In genomic region chr8:94010101-94010705, GRCm38 (mm10) we compare ENCODE assay signal across 9 mouse cellular contexts. TPM values are rescaled to one million over a fixed set of nuclear protein-coding genes. Genes with fewer than 3 reads are reported as not detected.
DNase-seq lines count a peak whose midpoint lies in the region; ATAC-seq and TF ChIP-seq lines count a peak whose summit lies in the region.
"Had no signal": no experiment of that assay in that cellular context is flagged by ENCODE, and none has a peak within 500 bp of the region (broad histone marks: within the 10 kb centered on the region; RNA-seq: fewer than 3 reads in every experiment).

No protein-coding gene starts in this region.

- no peak for ATAC-seq in limb, embryonic 12.5 days (ENCODE audit: insufficient number of reproducible peaks, insufficient read depth, low FRiP score, low TSS enrichment, low read depth)
- no peak for ATAC-seq in hindbrain, embryonic 16.5 days
- ATAC-seq in midbrain, postnatal 0 days (ENCODE audit: low FRiP score), result no peak

- 76% methylated on average over 2 of the region's 2 CpGs for WGBS in limb, embryonic 12.5 days
- WGBS in limb, embryonic 10.5 days, result 65% methylated on average over 2 of the region's 2 CpGs
- WGBS in bone marrow, adult 2 months, result 67% methylated on average over 2 of the region's 2 CpGs
- WGBS in hindbrain, embryonic 16.5 days, result 43% methylated on average over 2 of the region's 2 CpGs
- WGBS in midbrain, postnatal 0 days, result 54% methylated on average over 2 of the region's 2 CpGs

- H3K27me3 ChIP-seq in limb, embryonic 12.5 days, result no peaks in the 10 kb centered on the region
- no peaks in the 10 kb centered on the region for H3K27me3 ChIP-seq in limb, embryonic 10.5 days (ENCODE audit: low read depth, poor library complexity, severe bottlenecking)
- H3K27me3 ChIP-seq in hindbrain, embryonic 16.5 days (replicated peaks; ENCODE audit: control insufficient read depth, insufficient read depth, low read length), result no peaks in the 10 kb centered on the region
- no peaks in the 10 kb centered on the region for H3K27me3 ChIP-seq in midbrain, postnatal 0 days (ENCODE audit: insufficient read depth, low read length)

- H3K4me2 ChIP-seq in limb, embryonic 12.5 days, result peak overlapping the region; percentile 85
- H3K4me2 ChIP-seq in hindbrain, embryonic 16.5 days (ENCODE audit: low read length), result peak overlapping the region; percentile 90
- peak overlapping the region; percentile 75; the same call in 1 of the 2 replicates for H3K4me2 ChIP-seq in midbrain, postnatal 0 days (ENCODE audit: low read depth, low read length, poor library complexity, severe bottlenecking)

- no peaks in the 10 kb centered on the region for H3K9me3 ChIP-seq in limb, embryonic 12.5 days
- H3K9me3 ChIP-seq in limb, embryonic 10.5 days (replicated peaks), result no peaks in the 10 kb centered on the region
- H3K9me3 ChIP-seq in hindbrain, embryonic 16.5 days (ENCODE audit: control insufficient read depth, low read length), result no peaks in the 10 kb centered on the region
- no peaks in the 10 kb centered on the region for H3K9me3 ChIP-seq in midbrain, postnatal 0 days (ENCODE audit: low read length)

- TF ChIP-seq POLR2A in bone marrow, adult 2 months (IDR thresholded peaks at IDR 0.05; ENCODE audit: borderline replicate concordance, control insufficient read depth, low read depth, low read length), result no peak

- no peak for TF ChIP-seq CTCF in bone marrow, adult 2 months (IDR thresholded peaks at IDR 0.05; ENCODE audit: control insufficient read depth, insufficient read depth, low read length)
- TF ChIP-seq CTCF in midbrain, postnatal 0 days (IDR thresholded peaks at IDR 0.05), result no peak

- H3K4me1 ChIP-seq in limb, embryonic 12.5 days (replicated peaks), result peaks cover 24% of the 10 kb centered on the region
- H3K4me1 ChIP-seq in limb, embryonic 10.5 days, result peaks cover 28% of the 10 kb centered on the region
- no peaks in the 10 kb centered on the region; the same call in 1 of the 2 replicates for H3K4me1 ChIP-seq in bone marrow, adult 2 months (ENCODE audit: control insufficient read depth, insufficient read depth, low read length)
- H3K4me1 ChIP-seq in hindbrain, embryonic 16.5 days (ENCODE audit: control insufficient read depth, insufficient read depth, low read depth, low read length), result peaks cover 21% of the 10 kb centered on the region
- H3K4me1 ChIP-seq in midbrain, postnatal 0 days (ENCODE audit: insufficient read depth, low read length), result peaks cover 12% of the 10 kb centered on the region

- no peak overlapping the region for H3K4me3 ChIP-seq in limb, embryonic 12.5 days (replicated peaks)
- H3K4me3 ChIP-seq in limb, embryonic 10.5 days, result no peak overlapping the region
- no peak overlapping the region for H3K4me3 ChIP-seq in bone marrow, adult 2 months (replicated peaks; ENCODE audit: control insufficient read depth, low read depth, low read length)
- H3K4me3 ChIP-seq in hindbrain, embryonic 16.5 days (ENCODE audit: low read length), result no peak overlapping the region; the same call in 1 of the 2 replicates
- no peak overlapping the region for H3K4me3 ChIP-seq in midbrain, postnatal 0 days (ENCODE audit: low read depth, low read length)

- H3K27ac ChIP-seq in limb, embryonic 12.5 days, result no peak overlapping the region
- H3K27ac ChIP-seq in limb, embryonic 10.5 days, result no peak overlapping the region
- H3K27ac ChIP-seq in bone marrow, adult 2 months (ENCODE audit: control insufficient read depth, insufficient read depth, low read depth, low read length, poor library complexity), result 0 out of 2 replicates have a peak overlapping the region, but pooled peaks have one; percentile 19
- H3K27ac ChIP-seq in hindbrain, embryonic 16.5 days (ENCODE audit: low read depth, low read length), result no peak overlapping the region
- no peak overlapping the region for H3K27ac ChIP-seq in midbrain, postnatal 0 days (ENCODE audit: low read depth, low read length)

- no peak overlapping the region for H3K9ac ChIP-seq in limb, embryonic 12.5 days (replicated peaks)
- H3K9ac ChIP-seq in hindbrain, embryonic 16.5 days (ENCODE audit: low read depth, low read length), result no peak overlapping the region
- H3K9ac ChIP-seq in midbrain, postnatal 0 days (replicated peaks; ENCODE audit: low read length, poor library complexity, severe bottlenecking), result no peak overlapping the region

- no peak for DNase-seq in limb, embryonic 10.5 days (ENCODE audit: low spot score)
- no peak for DNase-seq in midbrain, postnatal 0 days (ENCODE audit: low spot score)
- DNase-seq in spleen, postnatal 4 days (ENCODE audit: low spot score in 2 of 2), result no peak
- DNase-seq in adrenal gland, adult 8-10 months, result no peak
- DNase-seq in cerebellum, adult 11-12 months, result no peak
- DNase-seq: lung, adult 18-20 months had no signal

- peaks cover 2% of the 10 kb centered on the region; the same call in 1 of the 2 replicates for H3K36me3 ChIP-seq in limb, embryonic 12.5 days
- H3K36me3 ChIP-seq in limb, embryonic 10.5 days, result peaks cover 16% of the 10 kb centered on the region
- H3K36me3 ChIP-seq in hindbrain, embryonic 16.5 days (ENCODE audit: control insufficient read depth, insufficient read depth, low read length), result no peaks in the 10 kb centered on the region
- H3K36me3 ChIP-seq in midbrain, postnatal 0 days (ENCODE audit: insufficient read depth, low read length), result no peaks in the 10 kb centered on the region

RNA-seq across cellular contexts. Expression of gene Amfr, which starts 2.4 kb away (rescaled TPM):
- 48.1 and 53.1 TPM in 2 replicates for polyA plus RNA-seq in limb, embryonic 12.5 days (2016; fragmentation: Nextera tagmentation; extraction: Ambion mirVana)
- 35.9 and 39.1 TPM in 2 replicates for polyA plus RNA-seq in limb, embryonic 10.5 days (2016; fragmentation: Nextera tagmentation; extraction: Ambion mirVana)
- polyA plus RNA-seq in bone marrow, adult 2 months (2011; ENCODE audit: insufficient read depth, insufficient read length, low replicate concordance, missing spikeins), result 27.3 and 50.3 TPM in 2 replicates
- 57.4 and 71.5 TPM in 2 replicates for polyA plus RNA-seq in hindbrain, embryonic 16.5 days (2015; fragmentation: Nextera tagmentation; extraction: Ambion mirVana)
- total RNA-seq in midbrain, postnatal 0 days (2014; rRNA removed), result 214 and 227 TPM in 2 replicates
- polyA plus RNA-seq in midbrain, postnatal 0 days (2015; fragmentation: Nextera tagmentation; extraction: Ambion mirVana), result 80.4 and 84.8 TPM in 2 replicates
- 100 to 1,000 TPM; 211 to 343 (median 258) TPM for total RNA-seq in adrenal gland, adult 8-10 months (2022)

RNA-seq across cellular contexts. Expression of gene Nudt21, which starts 26.6 kb away (rescaled TPM):
- 132 and 148 TPM in 2 replicates for polyA plus RNA-seq in limb, embryonic 12.5 days (2016; fragmentation: Nextera tagmentation; extraction: Ambion mirVana)
- polyA plus RNA-seq in limb, embryonic 10.5 days (2016; fragmentation: Nextera tagmentation; extraction: Ambion mirVana), result 147 and 161 TPM in 2 replicates
- 71.4 and 118 TPM in 2 replicates for polyA plus RNA-seq in bone marrow, adult 2 months (2011; ENCODE audit: insufficient read depth, insufficient read length, low replicate concordance, missing spikeins)
- polyA plus RNA-seq in hindbrain, embryonic 16.5 days (2015; fragmentation: Nextera tagmentation; extraction: Ambion mirVana), result 77.1 and 78.7 TPM in 2 replicates
- 61.5 and 82.5 TPM in 2 replicates for total RNA-seq in midbrain, postnatal 0 days (2014; rRNA removed)
- 90.1 and 92.3 TPM in 2 replicates for polyA plus RNA-seq in midbrain, postnatal 0 days (2015; fragmentation: Nextera tagmentation; extraction: Ambion mirVana)
- total RNA-seq in adrenal gland, adult 8-10 months (2022), result 10 to 100 TPM; 37.5 to 51.4 (median 43.6) TPM

RNA-seq across cellular contexts. Expression of gene Ogfod1, which starts 26.8 kb away (rescaled TPM):
- 14.0 and 16.1 TPM in 2 replicates for polyA plus RNA-seq in limb, embryonic 12.5 days (2016; fragmentation: Nextera tagmentation; extraction: Ambion mirVana)
- polyA plus RNA-seq in limb, embryonic 10.5 days (2016; fragmentation: Nextera tagmentation; extraction: Ambion mirVana), result 13.6 and 15.4 TPM in 2 replicates
- polyA plus RNA-seq in bone marrow, adult 2 months (2011; ENCODE audit: insufficient read depth, insufficient read length, low replicate concordance, missing spikeins), result 1.1 and 3.1 TPM in 2 replicates
- 15.8 and 16.2 TPM in 2 replicates for polyA plus RNA-seq in hindbrain, embryonic 16.5 days (2015; fragmentation: Nextera tagmentation; extraction: Ambion mirVana)
- 17.3 and 20.1 TPM in 2 replicates for total RNA-seq in midbrain, postnatal 0 days (2014; rRNA removed)
- polyA plus RNA-seq in midbrain, postnatal 0 days (2015; fragmentation: Nextera tagmentation; extraction: Ambion mirVana), result 7.8 and 8.9 TPM in 2 replicates
- 10 to 100 TPM; 23.0 to 31.3 (median 27.4) TPM for total RNA-seq in adrenal gland, adult 8-10 months (2022)
